Mouse (Mus musculus) spleen, postnatal 14 days (tissue): ENCODE measurements at regions not wholly inside any gene's neighbourhood (a gene's known extent, or its start where the extent isn't known, plus 50 kb on each side); places are given as distances from the start of the nearest gene placed in this dataset.

Experiments
- DNase-seq, 2 experiments: peaks; one replicate each; pipeline ENCODE4 v3.0.0; 2021 to 2022; ENCODE audit warnings: low spot score in 2 of 2

DNA sequence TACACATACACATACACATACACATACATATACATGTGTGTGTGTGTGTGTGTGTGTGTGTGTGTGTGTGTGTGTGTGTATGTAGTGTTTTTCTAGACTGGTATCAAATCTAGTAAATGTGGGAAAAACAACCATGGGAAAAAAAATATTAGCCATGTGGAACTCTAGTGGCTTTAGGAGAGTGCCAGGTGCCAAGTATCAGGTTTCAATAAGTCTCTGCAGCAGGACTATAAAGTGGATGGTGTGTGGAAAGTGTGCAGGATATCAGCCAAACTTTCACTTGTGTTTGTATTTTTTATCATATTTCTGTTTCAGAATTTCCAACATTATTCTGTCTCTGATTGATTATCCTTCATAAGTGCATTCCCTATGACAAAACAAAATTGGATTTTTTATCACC, 653.3 kb upstream of the Fam98a start:
- DNase-seq, result no peak

DNA sequence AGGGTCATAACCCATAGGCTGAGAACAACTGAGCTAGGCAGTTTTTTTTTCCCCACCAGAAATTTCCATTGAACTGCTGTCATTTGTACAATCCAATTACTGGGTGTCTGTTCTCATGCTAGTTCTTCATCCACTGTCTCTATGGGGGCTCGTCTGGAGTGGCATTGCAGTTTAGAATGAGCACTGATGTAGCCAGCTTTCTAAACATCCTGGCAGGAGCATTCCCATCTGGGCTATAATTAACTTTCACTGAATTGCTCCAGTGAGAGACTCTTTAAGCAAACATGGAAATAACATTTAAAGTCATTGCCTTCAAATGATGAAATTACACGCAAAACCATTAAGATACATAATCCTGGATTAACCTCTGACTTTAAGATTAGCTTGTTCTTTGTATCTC, 633.1 kb upstream of the Fam98a start:
- no peak for DNase-seq

DNA sequence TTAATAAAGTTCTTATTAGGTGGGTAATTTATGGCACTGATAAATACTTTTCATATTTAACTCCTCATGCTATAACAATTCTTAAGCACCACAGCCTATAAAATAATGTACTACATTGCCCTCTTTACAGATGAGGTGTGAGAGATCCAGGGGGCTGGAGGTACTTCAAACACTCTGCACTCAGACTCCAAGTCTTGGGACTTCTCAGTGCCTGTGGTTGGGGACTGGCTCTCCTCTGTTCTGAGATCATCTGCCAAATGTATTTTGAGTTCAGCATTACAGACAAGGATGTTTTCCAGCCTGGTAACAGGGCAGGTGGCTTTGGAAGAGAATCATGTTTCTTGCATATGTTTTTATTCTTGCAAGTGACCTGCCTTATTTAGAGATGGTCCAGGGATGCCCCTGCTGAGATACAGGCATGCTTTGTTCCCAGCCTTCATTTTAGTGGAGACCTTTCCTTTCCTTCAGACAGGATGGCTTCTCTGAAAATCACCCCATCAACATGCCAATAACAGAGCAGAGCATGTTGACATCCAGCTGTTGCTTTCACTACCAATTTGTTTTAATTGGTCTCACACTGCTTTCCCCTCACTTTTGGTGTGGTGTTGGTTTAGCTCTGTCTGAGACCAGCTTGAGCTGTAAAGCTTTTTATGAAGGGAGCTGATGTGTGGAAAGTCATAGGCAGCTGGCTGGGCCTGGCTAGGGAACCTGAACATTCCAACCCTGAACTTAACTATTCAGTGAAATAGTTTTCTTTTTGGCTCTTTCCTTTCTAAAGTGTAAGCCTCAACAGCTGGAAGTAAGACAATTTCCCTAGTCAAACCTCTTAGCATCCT, 585.1 kb upstream of the Fam98a start:
- DNase-seq, result no peak

DNA sequence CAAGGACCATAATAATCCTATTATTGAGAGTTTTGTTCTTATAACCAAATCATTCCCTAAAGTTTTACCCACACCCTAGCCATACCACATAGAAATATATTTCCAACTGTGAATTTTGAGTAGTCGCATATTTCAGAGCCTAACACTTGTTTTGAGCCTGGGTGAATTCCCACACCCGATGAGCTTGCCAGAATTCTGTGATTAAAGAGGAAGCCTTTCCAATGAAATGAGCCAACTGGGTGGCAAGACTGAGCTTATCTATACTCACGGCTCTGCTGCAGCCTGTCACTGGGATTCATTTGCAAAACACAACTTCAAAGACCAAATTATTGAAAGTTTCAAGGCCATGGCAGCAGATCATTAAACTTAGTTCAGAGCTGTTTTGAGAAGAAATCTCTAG, 582.3 kb upstream of the Fam98a start:
- no peak for DNase-seq

DNA sequence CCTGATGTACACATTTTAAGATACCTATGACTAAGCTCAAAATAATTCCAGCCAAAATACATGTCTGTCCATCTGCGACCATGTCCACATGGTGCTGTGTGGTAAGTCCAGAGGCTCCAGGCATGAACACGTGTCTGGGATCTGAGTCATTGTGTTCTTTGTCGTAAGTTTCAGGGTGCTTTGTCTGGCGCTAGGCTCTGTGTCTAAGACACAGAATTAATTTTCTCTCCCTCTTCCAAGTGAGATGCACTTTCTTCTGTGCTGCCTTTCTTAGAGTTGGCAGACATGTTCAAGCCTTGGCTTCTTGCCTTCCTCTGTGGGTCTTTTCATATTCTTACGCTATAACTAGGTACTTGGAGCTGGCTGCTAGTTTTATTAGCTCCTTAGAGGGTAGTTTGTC, 573.5 kb upstream of the Fam98a start:
- DNase-seq, result no peak

DNA sequence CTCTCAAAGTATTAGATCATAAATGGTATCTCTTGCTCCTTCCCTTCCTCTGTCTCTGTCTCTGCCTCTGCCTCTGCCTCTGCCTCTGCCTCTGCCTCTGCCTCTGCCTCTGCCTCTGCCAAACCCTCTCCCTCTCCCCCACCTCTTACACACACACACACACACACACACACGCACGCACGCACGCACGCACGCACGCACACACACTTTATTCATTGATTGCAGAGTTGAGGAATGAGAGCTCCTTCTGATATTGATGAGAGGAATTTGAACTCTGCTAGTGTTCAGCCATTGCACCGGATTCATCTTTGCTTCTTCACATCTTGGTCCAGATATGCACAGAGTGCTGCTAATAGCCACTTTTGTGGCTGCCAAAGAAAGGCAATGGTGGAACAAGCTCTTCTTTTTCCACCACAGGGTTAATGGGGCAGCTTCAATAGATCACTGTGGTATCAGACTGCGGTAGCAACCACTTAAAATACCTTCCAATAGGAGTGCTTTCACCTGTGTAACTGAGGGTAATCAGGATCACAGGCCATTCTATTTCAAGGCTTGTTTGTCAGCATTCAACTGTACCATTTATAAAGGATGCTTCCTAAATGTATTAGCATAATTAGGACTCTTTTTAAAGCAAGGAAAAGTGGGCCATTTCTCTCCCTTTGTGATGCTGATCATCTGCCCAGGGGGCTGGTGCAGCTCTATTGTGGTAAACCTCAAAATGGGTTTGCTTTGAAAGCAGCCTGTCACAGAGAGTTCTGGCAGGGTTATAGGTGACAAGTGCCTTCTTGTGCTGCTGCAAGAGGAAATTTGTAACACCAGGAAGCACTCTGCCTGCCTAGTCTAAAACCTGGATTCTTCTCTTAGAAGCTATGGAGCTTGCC, 559.8 kb upstream of the Fam98a start:
- no peak for DNase-seq

DNA sequence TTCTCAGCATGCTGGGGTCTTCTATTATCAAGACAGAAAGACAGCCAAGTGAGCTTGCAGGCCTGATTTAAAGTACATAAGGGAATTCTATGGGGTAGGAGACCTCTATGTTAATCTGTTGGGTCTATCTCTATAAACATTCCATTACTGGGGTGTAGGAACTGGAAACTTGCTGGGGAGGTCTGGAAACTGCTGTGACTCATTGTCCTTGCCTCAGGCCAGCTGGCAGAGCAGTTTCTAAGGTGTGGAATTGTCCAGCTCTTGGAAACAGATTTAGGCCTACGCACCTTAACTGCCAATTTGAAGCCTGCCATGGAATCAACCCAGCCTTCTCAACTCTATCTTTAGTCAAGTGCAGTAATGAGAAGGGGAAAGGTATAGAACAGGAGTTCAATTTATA, 559.1 kb upstream of the Fam98a start:
- no peak for DNase-seq

DNA sequence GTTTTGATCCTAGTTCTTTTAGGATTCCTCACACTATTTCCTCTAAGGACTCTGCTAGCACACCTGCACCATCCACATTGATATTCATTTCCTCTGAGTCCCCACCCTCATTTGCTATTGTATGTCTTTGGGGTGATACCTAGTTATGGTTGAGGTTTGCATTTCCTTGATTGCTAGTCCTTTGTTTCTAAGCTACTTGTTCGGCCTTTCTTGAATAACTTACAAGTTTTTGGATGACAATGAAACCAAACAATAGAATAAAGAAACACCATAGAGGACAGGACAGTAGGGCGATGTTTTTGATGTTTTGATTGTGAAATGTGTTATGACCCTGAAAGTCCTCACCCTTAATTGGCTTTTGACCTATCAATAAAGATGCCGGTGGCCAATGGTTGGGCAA, 531.8 kb upstream of the Fam98a start:
- DNase-seq, result no peak

DNA sequence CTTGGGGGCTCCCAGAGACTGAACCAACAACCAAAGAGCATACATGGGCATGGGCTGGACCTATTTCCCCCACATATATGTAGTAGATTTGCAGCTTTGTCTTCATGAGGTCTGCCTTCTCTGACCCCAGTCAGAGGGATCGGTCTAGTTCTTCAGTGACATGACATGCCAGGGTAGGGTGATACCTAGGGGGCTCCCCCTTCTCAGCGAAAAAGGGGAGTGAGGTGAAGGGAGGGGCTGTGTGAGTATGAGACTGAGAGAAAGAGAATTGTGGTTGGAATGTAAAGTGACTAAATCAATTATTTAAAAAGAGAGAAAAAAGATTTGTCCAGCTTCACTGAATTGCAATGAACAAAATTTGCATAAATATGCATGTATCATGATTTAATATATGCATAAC, 530.0 kb upstream of the Fam98a start:
- no peak for DNase-seq

DNA sequence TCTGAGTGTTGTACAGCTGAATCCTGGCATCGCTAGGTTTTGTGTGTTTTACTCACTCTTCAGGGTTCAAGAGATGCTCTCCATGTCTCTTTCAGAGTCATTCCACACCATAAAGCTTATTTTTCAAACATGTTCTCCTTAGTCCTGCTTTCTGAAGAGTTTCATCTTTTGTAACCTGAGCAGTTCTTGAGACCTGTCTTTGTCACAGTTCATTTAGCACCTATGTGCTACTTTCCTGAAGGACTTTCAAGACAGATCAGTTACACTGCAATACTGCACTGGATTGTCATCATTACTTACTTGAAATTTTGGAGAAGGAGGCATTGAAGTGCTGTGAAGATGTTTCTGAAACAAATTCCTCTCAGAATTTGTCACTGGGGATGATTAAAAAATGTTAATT, 494.7 kb upstream of the Fam98a start:
- DNase-seq, result no peak

DNA sequence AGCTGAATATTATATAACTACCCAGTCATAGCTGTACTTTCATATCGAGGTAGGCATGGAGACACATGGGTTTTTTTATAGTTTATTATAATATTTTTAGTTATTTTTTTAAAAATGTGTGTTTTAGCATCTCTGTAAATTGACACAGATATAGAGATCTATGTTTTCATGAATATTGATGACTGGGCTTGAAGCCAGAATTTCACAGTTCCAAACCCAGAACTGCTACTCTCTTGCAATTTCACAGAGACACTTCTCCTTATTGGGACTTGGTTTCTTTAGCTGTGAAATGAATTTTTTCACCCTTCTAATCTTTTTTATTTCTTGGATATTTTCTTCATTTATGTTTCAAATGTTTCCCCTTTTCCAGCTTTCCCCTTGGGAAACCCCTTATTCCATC, 481.0 kb upstream of the Fam98a start:
- DNase-seq, result no peak

DNA sequence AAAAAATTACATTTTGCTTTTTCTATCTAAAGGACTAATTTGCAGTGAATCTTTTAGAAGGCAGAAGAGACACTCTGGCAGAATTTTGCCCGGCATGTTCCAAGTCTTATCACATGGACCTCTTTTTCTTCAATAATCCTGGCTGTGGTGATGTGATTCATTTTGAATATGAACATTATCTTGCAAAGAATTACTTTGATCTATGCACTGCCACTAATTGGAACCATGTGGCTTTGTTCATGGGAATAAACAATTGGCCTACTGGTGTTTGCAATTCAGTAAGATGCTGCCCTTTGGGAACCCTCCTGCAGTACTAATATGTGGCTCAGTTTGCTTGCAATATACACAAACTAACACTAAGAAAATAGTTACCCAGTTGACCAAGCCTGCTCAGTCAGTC, 456.3 kb upstream of the Fam98a start:
- no peak for DNase-seq

DNA sequence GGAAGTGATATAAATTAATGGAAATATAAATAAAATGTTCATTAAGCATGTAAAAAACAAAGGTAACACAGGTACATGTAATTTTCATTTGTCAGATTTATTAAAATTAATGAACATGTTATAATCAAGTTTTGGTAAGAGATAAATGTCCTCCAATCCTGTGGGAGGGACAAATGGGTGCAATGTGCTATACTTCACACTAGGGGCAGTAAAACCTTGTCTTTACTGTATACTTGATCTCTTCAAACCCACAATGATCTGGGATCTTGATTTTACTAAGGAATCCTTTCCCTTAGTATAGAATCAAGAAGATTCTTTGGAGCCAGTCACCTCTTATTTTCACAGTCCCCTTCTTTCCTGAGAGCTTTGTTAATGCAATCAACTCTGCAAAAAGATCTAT, 451.1 kb upstream of the Fam98a start:
- no peak for DNase-seq

DNA sequence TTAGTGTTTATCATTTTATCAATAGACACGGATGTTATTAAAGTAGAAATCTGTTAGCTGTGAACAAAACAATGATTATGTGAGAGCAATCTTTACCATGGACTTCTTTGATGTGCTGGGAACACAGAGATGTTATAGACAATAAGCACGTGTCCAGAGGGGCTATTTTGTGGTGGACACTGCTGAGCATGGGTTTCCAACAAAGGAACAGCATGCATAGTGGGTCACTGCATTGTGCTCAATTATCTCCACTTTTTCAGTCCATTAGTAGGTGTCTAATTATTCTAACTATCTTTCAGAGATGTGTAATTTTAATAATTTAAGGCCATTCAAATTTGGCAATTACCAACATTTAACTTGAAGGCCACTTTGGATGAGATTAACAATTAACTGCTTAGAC, 409.6 kb upstream of the Fam98a start:
- DNase-seq, result no peak

DNA sequence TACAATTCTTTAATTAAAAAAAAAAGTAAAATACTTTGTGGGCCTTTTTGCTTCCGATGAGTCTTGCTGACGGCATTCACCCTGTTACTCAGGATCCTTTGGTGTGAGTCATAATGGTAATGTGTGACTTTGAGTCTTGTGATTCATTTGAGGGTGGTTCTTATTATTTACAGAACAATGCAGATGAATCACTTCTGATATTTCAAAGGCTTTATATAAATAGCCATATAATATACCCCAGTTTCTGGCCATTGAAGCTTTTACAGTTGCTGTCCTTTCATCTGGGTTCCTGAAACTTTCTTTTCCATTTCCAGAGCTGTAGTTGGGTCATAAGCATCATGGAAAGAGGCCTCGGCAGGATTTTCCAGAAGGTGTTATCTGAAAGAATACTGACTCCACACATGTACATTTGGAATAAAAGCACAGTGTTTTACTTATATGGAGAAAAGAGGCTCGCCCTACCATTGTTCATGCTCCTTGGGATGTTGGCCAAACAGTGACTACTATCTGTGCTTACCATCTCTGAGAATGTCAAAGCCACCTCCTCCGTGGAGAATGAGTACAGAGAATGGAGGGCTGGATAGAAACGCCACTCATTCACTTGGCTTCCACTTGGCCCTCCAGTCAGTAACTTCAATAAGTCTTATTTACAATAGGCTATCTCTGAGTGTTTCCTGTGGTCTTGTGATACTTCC, 385.1 kb upstream of the Fam98a start:
- no peak for DNase-seq

DNA sequence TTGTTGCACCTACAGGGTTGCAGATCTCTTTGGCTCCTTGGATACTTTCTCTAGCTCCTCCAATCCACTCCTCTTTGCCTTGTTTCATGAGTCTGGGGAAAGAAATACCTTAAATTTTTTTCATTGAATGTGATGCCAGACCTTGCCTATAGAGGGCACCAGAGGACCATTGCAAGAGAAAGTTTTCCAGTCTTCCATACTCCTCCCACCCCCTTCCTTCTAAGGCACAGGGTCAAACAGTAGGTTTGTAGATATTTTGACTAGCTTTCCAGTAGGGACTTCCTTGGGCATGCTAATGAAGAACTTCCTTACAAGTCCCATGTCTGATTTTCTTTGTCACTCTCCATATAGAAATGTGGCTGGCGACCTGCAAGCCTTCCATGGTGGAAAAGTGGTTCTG, 379.3 kb upstream of the Fam98a start:
- no peak for DNase-seq

DNA sequence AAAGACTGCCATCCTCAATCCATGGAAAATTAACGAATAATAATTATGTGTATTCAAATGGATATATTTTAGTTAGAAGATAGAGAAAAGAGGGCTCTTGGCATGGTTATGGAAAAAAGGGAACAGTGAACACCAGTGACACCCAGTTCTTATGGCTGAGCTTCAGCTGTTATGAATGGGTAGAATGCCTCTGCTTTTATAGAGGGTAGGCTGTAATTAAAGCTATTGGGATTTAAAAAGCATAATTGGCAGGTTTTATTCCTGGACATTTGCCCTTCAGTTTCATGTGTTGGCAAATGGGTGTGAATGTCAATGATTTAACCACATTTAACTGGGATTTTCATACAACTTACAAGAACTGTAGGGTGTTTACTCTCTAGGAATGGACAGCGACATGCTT, 368.5 kb upstream of the Fam98a start:
- no peak for DNase-seq

DNA sequence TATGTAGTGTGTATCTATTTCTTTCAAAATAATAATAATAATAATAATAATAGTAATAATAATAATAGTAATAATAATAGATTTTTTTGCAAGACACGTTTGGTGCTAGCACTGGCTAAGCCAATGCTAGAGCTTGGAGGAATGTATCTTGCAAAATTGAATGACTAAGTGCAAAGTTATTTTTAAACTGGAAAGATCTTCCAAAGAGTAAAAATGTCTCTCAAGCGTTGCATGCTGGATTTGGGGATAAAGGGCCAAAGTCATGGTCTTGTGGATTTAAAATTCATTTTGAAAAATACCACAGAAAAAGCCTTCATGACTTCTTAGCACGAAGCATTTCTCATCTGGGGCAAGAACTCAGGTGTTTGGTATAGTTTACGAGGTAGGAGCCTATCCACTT, 365.3 kb upstream of the Fam98a start:
- no peak for DNase-seq

DNA sequence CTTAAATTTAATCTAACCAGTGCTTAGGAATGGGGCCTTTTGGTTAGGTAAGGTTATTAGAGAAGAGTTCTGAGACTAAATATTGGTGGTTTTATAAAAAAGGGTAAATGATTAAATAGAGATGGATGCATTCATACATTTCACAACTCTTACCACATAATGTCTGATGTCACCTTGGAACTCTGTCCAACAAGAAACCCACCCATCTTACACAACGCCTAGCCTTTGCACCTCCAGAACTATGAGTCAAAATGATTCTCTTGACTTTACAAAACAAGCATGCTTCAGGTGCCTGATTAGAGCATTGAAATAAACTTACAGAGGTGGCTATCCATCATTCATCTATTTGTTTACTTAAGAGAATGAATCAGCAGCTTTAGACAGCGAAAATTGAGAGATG, 364.8 kb upstream of the Fam98a start:
- DNase-seq, result no peak

DNA sequence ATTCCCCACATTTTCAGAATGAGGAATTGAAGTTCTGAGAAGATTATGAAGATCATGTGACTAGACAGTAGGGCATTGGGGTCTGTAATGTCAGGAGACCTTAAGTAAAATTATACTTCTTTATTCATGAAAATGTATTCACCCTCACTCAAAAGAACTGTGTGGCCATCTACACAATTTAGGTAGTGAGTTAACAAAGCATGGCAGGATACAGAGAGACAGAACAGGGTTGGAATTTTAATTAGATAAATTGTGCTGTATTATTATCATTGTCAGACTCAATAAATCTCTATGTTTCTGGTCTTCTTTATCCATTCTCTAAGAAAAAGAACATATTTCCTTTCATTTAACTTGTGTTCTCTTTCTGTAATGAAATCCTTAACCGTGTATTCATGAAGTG, 363.5 kb upstream of the Fam98a start:
- DNase-seq, result no peak

DNA sequence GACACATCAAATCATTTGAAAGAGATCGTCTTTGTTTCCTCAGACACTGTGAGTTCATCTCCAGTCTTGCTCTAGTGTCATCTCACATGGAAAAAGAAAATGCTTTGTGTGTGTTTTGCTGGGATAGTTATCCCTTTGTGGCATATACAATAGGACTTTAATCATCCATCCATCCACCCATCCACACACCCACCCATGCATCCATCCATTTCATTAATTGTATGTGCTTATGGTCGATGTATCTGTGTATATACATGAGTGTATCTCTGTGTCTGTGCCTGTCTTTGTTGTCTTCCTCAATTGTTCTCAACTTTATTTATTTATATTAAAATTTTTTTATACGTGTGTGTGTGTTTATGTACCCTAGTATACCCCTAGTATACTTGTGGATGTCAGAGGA, 355.3 kb upstream of the Fam98a start:
- no peak for DNase-seq

DNA sequence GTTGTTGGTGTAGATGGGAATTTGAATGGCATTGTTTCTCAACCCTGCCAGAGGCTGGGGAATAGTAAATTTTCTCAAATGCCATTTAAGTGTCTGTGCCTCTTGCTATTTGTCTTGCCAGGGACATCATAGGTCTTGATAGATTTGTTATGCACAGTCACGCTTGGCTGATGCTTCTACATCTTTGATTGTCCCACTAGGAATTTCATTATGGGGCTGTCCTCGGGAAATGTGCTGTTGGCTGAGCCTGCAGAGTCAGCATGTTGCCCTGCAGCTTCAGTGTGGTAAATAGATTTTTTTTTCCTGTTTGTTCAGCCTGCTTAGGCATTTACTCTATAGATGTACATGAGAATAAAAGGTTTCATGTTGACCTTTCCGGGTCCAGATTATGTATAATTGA, 354.9 kb upstream of the Fam98a start:
- no peak for DNase-seq

DNA sequence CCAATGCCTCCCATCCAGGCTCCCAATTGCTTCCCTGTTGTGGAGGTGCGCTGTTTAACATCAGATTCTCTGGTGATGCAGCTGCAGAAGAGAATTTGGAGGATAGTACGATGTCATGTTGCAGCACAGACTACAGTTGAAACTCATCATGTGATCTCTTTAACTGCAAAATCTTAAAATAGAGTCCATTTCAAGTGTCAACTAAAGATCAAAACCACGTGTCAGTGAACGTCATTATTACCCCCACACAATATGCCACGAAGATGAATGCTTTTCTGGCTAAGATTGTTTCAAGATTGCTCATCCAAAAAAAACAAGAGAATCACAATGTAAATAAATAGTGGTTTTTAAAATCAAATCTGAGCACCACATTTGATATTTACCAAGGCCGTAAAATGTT, 343.7 kb upstream of the Fam98a start:
- DNase-seq, result no peak
